In the genomic region with DNA sequence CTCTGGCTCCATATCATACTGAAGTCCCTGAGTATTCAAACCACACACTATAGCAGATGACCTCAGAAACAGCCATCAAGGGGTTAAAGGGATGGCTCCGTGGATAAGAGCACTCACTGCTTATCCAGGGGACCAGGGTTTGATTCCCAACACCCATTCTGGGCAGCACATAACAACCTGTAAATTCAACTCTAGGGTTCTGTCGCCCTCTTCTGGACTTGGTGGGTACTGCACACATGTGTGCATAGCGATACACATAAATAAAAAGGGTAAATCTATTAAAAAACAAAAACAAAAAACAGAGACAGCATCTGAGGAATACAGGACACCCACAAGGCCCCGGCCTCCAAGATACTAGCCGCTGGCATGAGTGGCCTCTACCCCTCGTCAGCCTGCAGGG, we compare ENCODE assay signal across 13 mouse cellular contexts. TPM values are rescaled to one million over a fixed set of nuclear protein-coding genes. Genes with fewer than 3 reads are reported as not detected.
A peak's percentile ranks its signal among the peaks of the same experiment; 100 is the strongest.
DNase-seq lines count a peak whose midpoint lies in the region; ATAC-seq and TF ChIP-seq lines count a peak whose summit lies in the region.
"Had no signal": no experiment of that assay in that cellular context is flagged by ENCODE, and none has a peak within 500 bp of the region (broad histone marks: within the 10 kb centered on the region; RNA-seq: fewer than 3 reads in every experiment).

No protein-coding gene starts in this region.

- no peak overlapping the region for H3K27ac ChIP-seq in intestine, postnatal 0 days (ENCODE audit: low read depth, low read length)
- H3K27ac ChIP-seq in intestine, embryonic 15.5 days = no peak overlapping the region
- no peak overlapping the region for H3K27ac ChIP-seq in testis, adult 2 months (ENCODE audit: control insufficient read depth, insufficient read depth, low read depth, low read length)
- H3K27ac ChIP-seq in heart, embryonic 10.5 days = no peak overlapping the region
- H3K27ac ChIP-seq: embryonic facial prominence, embryonic 12.5 days; macrophage had no signal

- WGBS in intestine, postnatal 0 days = 70% methylated on average over 6 of the region's 6 CpGs
- WGBS in intestine, embryonic 15.5 days = 65% methylated on average over 6 of the region's 6 CpGs
- WGBS in heart, embryonic 10.5 days = 64% methylated on average over 6 of the region's 6 CpGs

- H3K4me1 ChIP-seq in intestine, postnatal 0 days (replicated peaks; ENCODE audit: control insufficient read depth, insufficient read depth, low read length) = no peaks in the 10 kb centered on the region
- H3K4me1 ChIP-seq in intestine, embryonic 15.5 days (replicated peaks) = peaks cover 23% of the 10 kb centered on the region
- peaks cover 27% of the 10 kb centered on the region for H3K4me1 ChIP-seq in testis, adult 2 months (ENCODE audit: control insufficient read depth, insufficient read depth, low read length)
- no peaks in the 10 kb centered on the region; the same call in 1 of the 2 replicates for H3K4me1 ChIP-seq in G1E (ENCODE audit: insufficient read depth, low read depth, low read length)
- peaks cover 52% of the 10 kb centered on the region for H3K4me1 ChIP-seq in heart, embryonic 10.5 days

- DNase-seq in testis, postnatal 14 days (ENCODE audit: low spot score) = no peak
- DNase-seq in G1E (ENCODE audit: low spot score) = no peak
- DNase-seq in naive thymus-derived CD4-positive, alpha-beta T cell, adult 2 months (ENCODE audit: low read depth) = peak; percentile 44
- DNase-seq in frontal cortex, postnatal 36 days (ENCODE audit: low spot score in 2 of 2) = no peak
- no peak for DNase-seq in heart, embryonic 10.5 days (ENCODE audit: low spot score)
- DNase-seq: heart, postnatal 14 days; kidney, adult 9 months had no signal

- H3K4me2 ChIP-seq in intestine, postnatal 0 days (replicated peaks; ENCODE audit: low read depth) = no peak overlapping the region
- no peak overlapping the region for H3K4me2 ChIP-seq in intestine, embryonic 15.5 days (replicated peaks)
- H3K4me2 ChIP-seq: embryonic facial prominence, embryonic 12.5 days had no signal

- H3K36me3 ChIP-seq in intestine, postnatal 0 days (ENCODE audit: control insufficient read depth, insufficient read depth) = no peaks in the 10 kb centered on the region
- no peaks in the 10 kb centered on the region for H3K36me3 ChIP-seq in intestine, embryonic 15.5 days
- no peaks in the 10 kb centered on the region for H3K36me3 ChIP-seq in testis, adult 2 months (ENCODE audit: control insufficient read depth, insufficient read depth, low read length)
- H3K36me3 ChIP-seq in G1E (replicated peaks) = no peaks in the 10 kb centered on the region
- no peaks in the 10 kb centered on the region for H3K36me3 ChIP-seq in heart, embryonic 10.5 days
- H3K36me3 ChIP-seq: embryonic facial prominence, embryonic 12.5 days had no signal

- H3K9me3 ChIP-seq in intestine, postnatal 0 days (ENCODE audit: control insufficient read depth) = 0 out of 2 replicates have a peak, but pooled peaks cover 4% of the 10 kb centered on the region
- peaks cover 4% of the 10 kb centered on the region; the same call in 1 of the 2 replicates for H3K9me3 ChIP-seq in intestine, embryonic 15.5 days
- H3K9me3 ChIP-seq in G1E (replicated peaks) = peaks cover 3% of the 10 kb centered on the region
- H3K9me3 ChIP-seq in heart, embryonic 10.5 days = no peaks in the 10 kb centered on the region

- no peak overlapping the region for H3K4me3 ChIP-seq in intestine, postnatal 0 days (ENCODE audit: low read depth, low read length)
- no peak overlapping the region for H3K4me3 ChIP-seq in intestine, embryonic 15.5 days (replicated peaks)
- peak overlapping the region; percentile 60 for H3K4me3 ChIP-seq in testis, adult 2 months (ENCODE audit: control insufficient read depth, low read depth, low read length)
- no peak overlapping the region for H3K4me3 ChIP-seq in G1E (ENCODE audit: low read depth, low read length)
- no peak overlapping the region for H3K4me3 ChIP-seq in heart, embryonic 10.5 days
- H3K4me3 ChIP-seq: embryonic facial prominence, embryonic 12.5 days had no signal

- ATAC-seq in intestine, postnatal 0 days = no peak
- ATAC-seq in intestine, embryonic 15.5 days = no peak
- ATAC-seq in G1E (ENCODE audit: extremely low read depth, insufficient number of reproducible peaks, low FRiP score, poor library complexity, severe bottlenecking) = no peak
- ATAC-seq: activated CD4-positive, CD25-positive, alpha-beta regulatory T cell, adult 4 months had no signal

- TF ChIP-seq POLR2A in testis, adult 2 months (IDR thresholded peaks at IDR 0.05; ENCODE audit: control insufficient read depth, low read depth, low read length) = no peak

- H3K27me3 ChIP-seq in intestine, postnatal 0 days (replicated peaks; ENCODE audit: control insufficient read depth, insufficient read depth, low read length) = peaks cover 8% of the 10 kb centered on the region; the same call in 1 of the 2 replicates
- H3K27me3 ChIP-seq in intestine, embryonic 15.5 days (replicated peaks) = 0 out of 2 replicates have a peak, but pooled peaks cover 2% of the 10 kb centered on the region
- no peaks in the 10 kb centered on the region for H3K27me3 ChIP-seq in testis, adult 2 months (ENCODE audit: control insufficient read depth, insufficient read depth, low read length)
- peaks cover 5% of the 10 kb centered on the region; the same call in 1 of the 2 replicates for H3K27me3 ChIP-seq in G1E (ENCODE audit: insufficient read depth, low read length)
- peaks cover 17% of the 10 kb centered on the region for H3K27me3 ChIP-seq in heart, embryonic 10.5 days (ENCODE audit: insufficient read depth, poor library complexity, severe bottlenecking)

- no peak overlapping the region for H3K9ac ChIP-seq in intestine, postnatal 0 days (ENCODE audit: low read depth, low read length)
- H3K9ac ChIP-seq in intestine, embryonic 15.5 days = no peak overlapping the region
- H3K9ac ChIP-seq: embryonic facial prominence, embryonic 12.5 days had no signal

- TF ChIP-seq CTCF in intestine, postnatal 0 days (IDR thresholded peaks at IDR 0.05; ENCODE audit: low read depth) = peak; percentile 67
- peak; percentile 11; the same call in 1 of the 2 replicates for TF ChIP-seq CTCF in testis, adult 2 months (IDR thresholded peaks at IDR 0.05; ENCODE audit: control insufficient read depth, insufficient read depth, insufficient replicate concordance, low read depth, low read length)
- peak; percentile 62; the same call in 1 of the 2 replicates for TF ChIP-seq CTCF in G1E (IDR thresholded peaks at IDR 0.05; ENCODE audit: low read depth, low read length)

RNA-seq across cellular contexts. Expression of a gene that starts 7.7 kb away (rescaled TPM):
- polyA plus RNA-seq in intestine, postnatal 0 days (2015; fragmentation: Nextera tagmentation; extraction: Ambion mirVana) = 1.5 and 1.9 TPM in 2 replicates
- 6.9 and 7.1 TPM in 2 replicates for polyA plus RNA-seq in intestine, embryonic 15.5 days (2015; fragmentation: Nextera tagmentation; extraction: Ambion mirVana)
- 7.5 and 9.1 TPM in 2 replicates for polyA plus RNA-seq in testis, adult 2 months (2012; rRNA removed)
- total RNA-seq in G1E (2014; fragmentation: Nextera tagmentation) = not detected in 2 replicates
- 0.11 and 0.58 TPM in 2 replicates for total RNA-seq in G1E (2017)
- not detected in 2 replicates for polyA plus RNA-seq in G1E (2012)
- 6.6 and 8.0 TPM in 2 replicates for polyA plus RNA-seq in heart, embryonic 10.5 days (2016; fragmentation: Nextera tagmentation; extraction: Ambion mirVana)
- polyA plus RNA-seq: macrophage had no signal

RNA-seq across cellular contexts. Expression of a gene that starts 43.1 kb away (rescaled TPM):
- not detected in 2 replicates for polyA plus RNA-seq in intestine, postnatal 0 days (2015; fragmentation: Nextera tagmentation; extraction: Ambion mirVana)
- 0.45 and 0.62 TPM in 2 replicates for polyA plus RNA-seq in intestine, embryonic 15.5 days (2015; fragmentation: Nextera tagmentation; extraction: Ambion mirVana)
- 1.4 and 1.5 TPM in 2 replicates for polyA plus RNA-seq in testis, adult 2 months (2012; rRNA removed)
- not detected in 2 replicates for total RNA-seq in G1E (2014; fragmentation: Nextera tagmentation)
- not detected in 2 replicates for total RNA-seq in G1E (2017)
- polyA plus RNA-seq in G1E (2012) = not detected in 2 replicates
- polyA plus RNA-seq in heart, embryonic 10.5 days (2016; fragmentation: Nextera tagmentation; extraction: Ambion mirVana) = 3,021 and 6,084 TPM in 2 replicates
- polyA plus RNA-seq: activated CD4-positive, CD25-positive, alpha-beta regulatory T cell, adult 4 months; macrophage had no signal

Comparison
In these comparisons a context has a peak if more than half of its experiments do, and no peak if none do; other contexts are left out.
1. CTCF ChIP-seq: peak in every context shown above with its lines; median percentile 67 in intestine, postnatal 0 days; 62 in G1E; 11 in testis, adult 2 months.
2. RNA of a gene that starts 43.1 kb away (polyA plus RNA-seq): 3,021 to 6,084 TPM in heart, embryonic 10.5 days; 1.4 to 1.5 TPM in testis, adult 2 months, 0.45 to 0.62 TPM in intestine, embryonic 15.5 days, not detected in intestine, postnatal 0 days and not detected in G1E; every median in the first group is over 1,000 times any median in the second.